Mouse (Mus musculus): ENCODE measurements at regions not wholly inside any gene's neighbourhood (a gene's known extent, or its start where the extent isn't known, plus 50 kb on each side); places are given as distances from the start of the nearest gene placed in this dataset.

DNA sequence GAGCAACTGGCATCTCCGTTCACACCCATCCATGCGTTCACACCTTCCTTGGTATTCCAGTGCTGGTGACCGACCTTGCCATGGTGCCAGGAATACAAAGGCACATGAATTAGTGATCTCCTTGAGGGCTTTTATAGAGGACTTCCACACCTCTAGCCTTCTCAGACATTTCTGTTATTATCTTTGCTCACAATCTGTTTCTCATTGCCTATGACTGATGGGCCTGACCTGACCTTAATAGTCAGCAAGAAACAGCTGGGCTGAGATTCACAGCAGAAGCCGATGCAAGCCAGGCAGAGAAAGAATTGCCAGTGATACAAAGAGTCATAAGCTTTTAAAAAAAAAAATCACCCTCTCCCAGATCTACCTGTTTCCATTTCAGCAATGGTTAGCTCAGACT is 197.7 kb upstream of the Gmds start:
- DNase-seq: no peak

DNA sequence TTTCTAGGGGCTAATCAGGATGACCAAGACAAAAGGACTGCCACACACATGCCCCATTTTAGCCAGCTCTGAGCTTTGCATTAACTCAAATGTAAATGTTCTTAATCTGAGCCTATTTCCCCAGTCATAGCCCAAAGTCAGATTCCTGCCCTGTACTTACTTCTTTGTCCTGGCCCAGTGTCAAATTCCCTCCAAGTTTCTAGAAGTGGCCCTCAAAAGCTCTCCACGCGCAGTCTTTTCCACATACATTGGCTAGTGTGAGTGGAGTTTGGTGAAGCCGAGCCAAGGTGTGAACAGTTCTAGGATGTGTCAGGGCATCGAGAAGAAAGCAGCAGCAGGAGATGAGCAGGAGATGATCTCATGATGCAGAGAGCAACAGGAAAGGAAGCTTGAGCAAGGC is 197.1 kb upstream of the Gmds start:
- DNase-seq: no peak

DNA sequence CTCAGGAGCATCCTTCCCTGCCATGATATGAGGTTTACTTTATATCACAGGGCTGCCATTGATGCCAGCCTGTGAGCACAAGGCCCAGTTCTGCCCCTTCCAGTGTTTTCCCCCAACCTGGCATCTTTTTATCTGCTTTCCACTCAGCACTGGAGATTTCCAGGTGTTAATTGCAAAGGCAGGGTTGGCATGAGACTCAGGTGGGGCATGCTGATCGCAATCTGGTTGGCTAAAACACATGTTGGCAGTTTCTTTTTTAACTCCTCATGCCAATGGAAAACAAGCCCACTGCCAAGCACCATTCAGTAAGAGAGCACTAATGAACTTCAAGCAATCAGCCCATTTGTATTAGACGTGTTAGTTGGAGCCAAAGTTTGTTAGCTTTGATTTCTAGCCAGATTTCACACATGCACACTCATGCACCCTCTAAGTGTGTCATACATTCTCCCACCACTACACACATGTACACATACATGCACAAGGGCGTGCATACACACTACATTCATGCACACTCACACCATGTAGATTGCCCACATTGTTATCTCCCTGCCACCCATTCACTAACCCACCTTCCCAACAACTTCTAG is 192.5 kb upstream of the Gmds start:
- DNase-seq: no peak

DNA sequence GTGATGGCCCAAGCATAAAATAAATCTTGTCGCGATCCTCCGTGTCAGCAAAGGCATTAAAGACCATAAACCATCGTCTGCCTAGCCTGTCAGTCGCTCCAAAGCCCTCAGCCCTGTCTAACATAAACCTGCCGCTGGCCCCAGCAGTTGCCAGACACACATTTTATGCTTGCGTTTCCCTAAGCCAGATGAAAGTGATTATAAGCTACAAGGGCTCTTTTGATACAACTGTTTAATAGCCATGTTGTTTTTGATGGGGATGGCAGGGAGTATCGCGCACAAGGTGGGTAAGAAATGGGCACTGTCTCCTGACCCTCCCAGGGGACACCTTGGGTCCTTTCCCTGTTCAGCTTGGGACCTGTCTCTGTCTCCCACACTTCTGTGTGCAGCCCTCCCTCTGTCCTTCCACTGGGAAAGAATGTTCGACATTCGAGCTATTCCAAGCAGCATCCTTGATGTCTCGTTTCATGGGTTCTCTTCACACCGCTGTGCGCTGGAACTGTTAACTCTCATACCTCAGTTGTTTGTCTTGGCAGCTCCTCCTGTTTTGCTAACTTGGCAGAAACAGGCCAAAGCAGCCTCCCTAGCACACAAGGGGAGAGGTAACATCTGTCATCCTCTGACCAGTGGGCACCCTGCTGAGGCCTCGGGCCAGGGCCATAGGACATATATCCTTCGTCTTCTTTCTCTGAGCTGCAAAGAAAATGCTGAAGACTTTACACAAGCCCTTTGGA is 180.2 kb upstream of the Gmds start:
- DNase-seq: no peak

DNA sequence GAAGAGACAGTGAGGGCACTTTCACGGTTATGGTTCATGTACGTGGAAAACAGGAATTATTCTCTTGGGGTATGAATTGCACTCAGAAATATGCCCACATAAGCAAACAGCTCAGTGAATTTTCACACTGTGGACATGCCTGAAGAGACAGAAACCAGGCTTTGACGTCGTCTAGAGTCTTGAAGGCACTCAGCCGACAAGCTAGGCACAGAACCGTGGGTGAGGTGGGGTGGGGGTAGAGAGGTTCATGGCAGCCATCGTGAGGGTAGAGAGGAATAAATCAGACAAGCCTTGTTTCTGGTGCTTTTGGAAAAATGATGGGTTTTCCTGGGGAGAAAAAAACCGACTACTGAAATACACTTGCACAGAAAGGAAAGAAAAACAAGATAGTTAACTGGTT is 179.0 kb upstream of the Gmds start:
- no peak for DNase-seq

DNA sequence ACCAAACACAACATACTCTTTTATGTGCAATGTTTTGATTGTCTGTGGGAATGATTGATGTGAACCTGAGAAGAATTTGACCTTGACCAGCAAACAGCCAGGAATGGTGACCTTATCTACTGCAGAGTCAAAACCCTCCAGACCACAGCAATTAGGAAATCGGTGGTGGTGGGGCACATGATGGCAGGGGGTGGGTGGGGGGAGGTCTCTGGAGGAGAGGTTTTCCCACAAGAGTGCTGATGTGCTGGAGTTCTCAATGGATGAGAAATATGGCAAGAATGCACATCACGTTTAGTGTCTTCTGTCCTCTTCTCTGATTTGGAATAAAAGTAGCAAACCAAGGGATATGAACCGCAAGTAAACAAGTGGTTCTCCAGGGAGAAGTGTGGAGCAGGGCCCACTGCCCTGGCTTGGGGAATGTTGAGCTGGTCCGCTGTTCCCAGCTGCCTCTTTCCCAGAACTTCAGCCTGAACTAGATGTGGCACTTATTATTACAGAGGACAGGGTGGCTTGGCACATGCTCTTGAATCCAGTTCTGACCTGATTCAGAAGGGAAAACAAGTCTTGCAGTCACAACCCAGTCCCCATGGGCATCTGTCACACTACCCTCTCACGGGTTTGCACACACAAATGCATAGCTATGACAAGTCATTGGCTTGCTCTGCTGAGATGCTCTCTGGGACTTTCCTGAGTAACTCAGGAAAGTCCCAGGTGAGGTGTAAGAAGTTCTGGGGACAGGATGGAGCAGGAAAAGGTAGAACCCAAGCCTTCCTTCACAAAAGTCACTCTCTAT is 170.9 kb upstream of the Gmds start:
- no peak for DNase-seq

DNA sequence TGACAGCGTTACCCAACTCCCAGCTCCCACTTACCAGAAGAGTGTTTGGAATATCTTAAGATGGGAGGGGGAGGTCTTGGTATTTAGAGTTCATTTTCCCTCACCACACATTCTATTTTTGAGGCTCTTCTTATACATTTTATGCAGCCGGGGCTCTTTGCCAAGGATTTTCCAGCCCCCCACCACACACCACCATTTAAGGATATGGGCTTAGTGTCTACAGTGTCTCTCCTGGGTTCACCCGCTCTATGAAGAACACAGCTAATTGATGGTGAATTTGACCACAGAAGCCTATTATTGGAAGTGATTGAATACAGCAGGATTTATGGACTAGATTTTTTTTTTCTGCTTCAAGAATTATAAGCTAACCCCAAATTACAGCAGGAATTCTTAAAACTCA is 169.9 kb upstream of the Gmds start:
- DNase-seq: no peak

DNA sequence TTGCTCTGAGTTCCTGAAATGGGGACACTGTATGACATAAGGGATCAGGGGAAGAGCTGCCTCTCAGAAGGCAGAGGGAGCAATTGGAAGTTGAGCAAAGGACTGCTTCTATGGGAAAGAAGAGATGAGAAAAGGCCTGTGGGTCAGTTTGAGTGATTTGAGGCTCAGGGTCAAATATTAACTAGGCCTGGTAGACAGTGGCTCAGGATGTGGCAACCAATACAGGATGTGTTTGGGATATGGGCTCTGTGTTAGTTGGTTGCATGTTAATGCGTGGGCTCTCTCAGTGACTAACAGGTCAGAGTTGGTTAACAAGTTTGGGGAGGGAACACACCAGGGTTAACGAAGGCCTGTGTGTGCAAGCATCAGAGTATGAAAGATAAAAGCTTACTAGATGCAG is 169.3 kb upstream of the Gmds start:
- no peak for DNase-seq

DNA sequence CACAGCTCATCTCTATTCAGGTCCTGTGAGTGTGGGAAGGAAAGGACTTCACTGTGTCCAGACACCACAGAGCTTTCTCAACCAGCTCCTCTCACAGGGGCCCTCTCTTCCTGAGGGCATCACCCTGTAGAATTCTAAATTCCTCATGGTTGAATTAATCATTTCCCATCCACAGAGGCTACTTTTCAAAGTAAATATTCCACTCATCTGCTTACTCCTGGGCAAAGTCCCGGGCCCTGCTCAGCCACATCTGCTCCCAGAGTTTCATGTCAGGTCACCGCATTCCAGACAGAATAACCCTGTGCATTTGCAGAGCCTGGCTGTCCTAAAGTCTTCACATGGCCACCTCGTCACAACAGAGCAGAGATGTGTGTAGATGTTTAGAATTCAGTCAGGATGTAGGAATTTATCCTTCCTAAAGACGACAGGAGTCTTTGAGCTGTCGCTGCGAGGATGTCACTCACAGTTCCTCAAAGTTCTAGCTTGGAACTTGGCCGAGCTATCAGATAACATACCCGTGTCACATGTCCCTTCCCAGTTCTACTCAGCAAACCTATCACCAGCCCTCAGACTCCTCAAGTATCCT is 159.8 kb upstream of the Gmds start:
- DNase-seq: no peak

DNA sequence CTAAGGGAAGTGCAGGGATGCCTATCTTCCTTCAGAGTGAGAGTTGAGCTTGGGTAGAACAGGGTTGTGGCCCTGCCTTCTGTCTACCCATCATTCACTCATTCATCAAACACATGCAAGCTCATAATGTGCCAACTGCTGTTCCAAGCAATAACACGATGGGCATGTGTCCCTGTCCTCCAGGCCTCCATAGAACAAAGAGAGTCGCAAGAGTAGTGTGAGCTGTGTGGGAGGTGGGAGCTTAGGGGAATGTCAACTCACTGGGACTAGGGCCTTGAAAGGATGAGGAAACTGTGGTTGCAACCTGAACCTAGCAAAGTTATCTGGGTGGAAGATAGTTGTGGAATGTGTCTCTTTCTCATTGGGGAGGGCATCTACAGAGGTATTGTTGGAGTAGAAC is 157.7 kb upstream of the Gmds start:
- no peak for DNase-seq

DNA sequence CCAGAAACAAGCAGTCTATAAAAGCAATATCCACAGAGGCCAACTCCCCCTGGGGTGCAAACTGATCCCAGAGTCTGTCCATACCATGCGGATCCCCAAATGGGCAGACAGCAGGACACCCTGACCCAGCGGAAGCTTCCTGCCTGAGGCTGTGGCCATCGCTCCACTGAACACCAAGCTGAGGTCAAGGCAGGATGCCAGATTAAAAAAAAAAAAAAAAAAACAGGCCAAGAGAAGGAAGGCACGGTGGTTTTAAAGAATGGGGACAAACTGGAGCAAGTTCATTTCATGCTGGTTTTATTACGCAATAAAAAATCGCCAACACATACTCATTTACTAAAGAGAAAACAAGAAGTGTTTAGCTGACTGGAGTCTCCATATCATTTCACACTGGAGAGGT is 156.5 kb upstream of the Gmds start:
- DNase-seq: no peak

DNA sequence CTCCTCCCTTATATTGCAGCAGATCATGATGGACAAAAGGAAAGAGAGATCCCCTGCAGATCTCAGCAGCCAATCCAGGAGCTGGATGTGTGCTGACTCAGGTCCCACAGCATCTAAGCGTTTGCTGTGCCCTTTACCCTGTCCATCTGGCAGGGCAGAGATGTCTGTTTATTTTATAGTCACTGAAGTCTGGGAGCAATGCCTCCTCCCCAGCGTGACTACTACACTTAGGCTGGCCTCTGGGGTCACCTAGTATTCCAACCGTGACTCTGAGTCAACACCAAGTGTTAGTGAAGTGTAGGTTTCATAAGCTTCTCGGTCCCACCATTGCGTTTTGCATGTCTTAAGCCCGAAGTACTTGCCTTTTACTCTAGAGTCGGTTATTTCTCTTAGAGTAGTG is 155.3 kb upstream of the Gmds start:
- DNase-seq: no peak

DNA sequence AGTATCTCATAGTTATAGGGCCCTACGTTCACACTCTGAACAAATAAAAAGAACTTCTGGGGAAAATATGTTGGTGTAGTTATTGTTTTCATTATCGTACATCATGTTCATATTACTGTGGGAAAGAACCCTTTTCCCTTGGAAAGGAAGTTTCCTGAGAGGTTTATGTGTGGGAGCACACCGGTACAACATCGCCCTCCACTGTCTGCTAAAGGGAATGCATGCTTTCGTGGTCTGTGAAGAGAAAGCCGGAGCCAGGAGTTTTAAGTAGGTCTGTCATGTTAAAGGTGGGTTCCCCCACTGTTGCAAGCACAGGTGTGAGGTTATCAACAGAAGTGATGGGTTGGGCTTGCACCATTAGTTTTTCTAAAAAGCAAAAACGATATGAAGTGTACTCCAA is 154.8 kb upstream of the Gmds start:
- peak; percentile 18 for DNase-seq

DNA sequence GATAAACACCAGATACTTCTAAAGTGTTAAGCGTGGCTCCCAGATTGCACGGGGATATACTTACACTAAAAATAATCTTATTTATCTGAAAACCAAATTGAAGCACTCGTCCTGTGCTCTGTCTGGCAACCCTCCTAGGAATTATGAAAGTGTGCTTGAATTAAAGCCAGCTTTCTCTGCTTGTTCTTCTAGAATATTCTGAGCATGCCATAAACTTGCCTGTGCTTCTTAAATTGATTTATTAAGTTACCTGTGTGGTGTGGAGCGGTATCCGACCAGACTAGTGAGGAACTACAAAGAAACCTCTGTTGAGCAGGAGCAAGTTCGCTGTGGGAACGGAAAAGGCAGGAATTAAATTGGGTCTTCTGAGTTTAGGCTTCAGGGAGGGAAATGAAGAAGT is 154.0 kb upstream of the Gmds start:
- no peak for DNase-seq

DNA sequence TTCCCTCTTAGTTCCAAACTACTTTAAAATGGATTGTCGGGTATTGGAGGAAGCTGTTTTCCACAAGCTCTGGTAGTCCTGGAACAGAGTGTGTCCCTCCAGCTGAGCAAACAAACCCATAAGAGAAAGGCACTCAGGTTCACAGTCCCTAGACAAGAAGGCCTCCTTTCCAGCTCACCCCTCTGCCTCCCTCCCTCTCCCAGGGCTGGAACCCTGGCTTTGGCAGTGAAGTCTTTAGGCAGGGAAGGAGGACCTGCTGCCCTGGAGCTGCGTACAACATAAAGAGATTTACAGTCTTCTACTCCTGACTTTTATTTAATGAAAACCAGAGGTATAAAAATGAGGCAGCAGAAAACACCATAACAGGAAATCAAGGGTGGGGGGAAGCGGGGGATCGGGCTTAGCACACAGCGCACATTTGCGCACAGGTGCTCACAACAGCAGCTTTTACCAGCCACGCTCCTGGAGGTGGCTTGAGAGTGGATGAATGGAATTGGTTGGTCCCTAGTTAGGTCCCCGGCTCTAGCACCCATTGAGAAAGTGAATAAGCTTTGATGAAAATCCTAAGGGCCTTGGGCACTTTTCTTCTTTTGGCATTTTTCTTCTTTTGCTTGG is 143.0 kb upstream of the Gmds start:
- DNase-seq: no peak

DNA sequence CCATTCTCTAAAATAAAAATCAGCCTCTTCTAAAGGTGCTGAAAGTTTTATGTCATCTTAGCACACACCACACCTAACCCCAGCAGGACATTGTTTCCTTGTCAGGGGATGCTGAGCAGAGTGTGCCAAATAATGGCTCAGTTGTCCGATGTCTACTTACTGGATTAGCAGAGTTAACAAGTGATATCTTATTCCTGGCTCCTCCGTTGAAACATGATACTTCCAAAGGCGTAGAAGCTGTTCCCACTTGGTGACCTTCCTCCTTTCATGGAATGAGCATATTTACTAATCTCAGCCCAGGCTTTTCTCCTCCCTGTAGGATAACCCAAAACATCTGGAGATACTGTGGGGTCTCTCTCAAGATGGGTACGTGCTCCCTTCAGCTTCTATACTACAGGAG is 141.5 kb upstream of the Gmds start:
- DNase-seq: no peak

DNA sequence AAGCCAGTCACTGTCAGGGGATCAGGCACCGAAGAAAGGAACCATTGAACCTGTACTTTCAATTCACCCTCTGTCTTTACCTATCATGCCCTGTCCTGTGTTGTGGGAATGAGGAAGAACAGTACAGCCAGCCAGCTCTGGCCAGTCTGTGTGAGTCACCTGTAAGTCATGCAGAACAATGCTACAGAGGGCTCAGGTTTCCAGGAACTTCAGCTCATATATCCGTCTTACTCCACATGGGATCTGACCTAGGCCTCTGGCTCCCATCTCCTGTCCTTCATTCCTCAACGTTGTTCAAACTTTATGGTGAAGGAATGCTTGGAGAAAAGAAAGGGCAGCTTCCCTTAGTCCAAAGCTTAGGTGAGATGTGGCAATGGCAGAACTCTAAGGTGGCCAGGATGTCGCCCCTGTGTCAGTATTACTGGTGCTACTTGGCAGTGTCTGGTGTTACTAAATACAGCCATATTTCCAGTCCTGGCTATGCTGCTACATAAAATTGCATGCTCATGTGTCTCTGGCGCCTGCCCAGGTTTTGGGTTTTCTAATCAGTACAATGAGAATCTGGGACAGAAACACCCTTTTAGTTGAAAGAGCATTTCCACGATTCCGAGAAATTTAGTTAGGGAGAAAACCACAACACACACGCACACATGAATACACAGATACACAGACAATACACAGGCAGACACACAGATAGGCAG is 140.7 kb upstream of the Gmds start:
- peak; percentile 34 for DNase-seq

DNA sequence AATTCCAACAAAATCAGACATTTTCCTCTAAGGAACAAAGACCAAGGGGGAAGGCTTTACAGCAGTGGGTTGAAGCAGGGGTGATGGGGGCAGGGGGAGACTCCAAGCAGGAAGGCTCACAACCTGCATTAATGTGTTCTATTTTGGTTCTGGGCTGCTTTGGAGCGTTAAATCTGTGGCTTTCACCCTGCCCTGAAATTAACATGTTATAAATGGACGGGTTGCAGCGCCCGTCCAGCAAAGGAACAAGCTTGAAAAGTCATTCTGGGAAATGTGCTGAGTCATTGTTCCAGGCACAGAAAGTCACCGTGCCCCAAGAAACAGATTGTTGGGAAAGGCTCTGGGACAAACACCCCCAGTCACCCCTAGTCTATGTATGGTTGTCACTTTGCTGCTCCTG is 127.2 kb upstream of the Gmds start:
- no peak for DNase-seq

DNA sequence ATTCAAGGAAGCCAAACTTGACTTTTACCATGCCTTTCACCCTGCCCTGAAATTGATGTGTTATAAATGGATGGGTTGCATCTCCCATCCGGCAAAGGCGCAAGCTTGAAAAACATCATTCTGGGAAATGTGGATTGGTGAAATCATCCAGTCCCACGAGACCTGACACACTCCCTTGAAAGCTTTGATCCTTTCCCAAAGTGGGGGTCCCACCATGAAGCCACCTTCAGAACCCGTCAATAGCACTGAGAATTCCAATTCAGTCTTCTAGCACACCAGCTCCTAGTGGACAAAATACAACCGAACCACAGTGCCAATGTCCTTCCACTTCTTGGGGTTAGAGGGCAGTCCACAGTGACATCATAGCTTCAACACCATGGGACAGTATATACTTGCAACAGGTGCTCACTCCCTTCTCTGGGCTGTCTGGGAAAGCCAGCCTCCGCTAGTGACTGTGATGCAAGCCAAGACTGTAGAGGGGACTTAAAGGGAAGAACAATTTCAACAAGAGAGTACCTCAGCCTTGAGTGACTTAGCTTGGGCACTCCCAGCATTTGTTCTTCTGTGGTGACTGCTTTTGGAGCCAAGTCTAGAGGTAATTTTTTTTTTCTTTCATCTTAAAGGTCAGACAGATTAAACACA is 126.6 kb upstream of the Gmds start:
- DNase-seq: no peak

DNA sequence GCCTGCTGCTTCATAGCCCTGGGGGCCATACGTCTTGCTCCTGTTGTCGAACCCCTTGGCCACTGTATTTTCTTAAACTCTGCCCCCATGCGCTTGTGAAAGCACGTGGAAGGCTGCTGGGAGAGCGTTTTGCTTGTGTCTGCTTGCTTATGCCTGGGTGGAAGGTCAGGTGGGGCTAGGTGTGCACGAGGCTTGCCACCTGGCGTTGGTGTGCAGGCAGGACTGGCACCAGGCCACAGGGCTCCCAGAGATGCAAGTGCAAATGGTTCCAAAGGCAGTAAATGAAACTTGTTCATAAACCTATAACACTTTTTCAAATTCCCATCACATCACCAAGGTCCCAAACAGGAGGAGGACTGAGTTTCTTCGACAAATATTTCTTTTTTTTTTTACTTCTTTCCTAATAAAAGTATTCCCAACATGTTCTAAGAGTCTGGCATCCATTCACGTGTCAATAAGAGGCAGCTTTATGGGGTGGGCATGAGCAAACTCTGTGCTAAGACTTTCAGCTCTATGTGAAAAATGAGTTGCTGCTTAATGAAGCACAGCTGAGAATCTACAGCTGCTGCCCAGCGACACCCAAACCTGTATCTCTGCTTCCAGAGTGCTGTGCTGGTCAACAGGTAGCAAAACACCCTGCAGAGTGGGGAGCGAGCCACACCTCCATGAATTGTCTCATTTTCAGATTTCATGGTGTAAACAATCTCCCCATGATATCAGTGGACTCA is 116.0 kb upstream of the Gmds start:
- no peak for DNase-seq

DNA sequence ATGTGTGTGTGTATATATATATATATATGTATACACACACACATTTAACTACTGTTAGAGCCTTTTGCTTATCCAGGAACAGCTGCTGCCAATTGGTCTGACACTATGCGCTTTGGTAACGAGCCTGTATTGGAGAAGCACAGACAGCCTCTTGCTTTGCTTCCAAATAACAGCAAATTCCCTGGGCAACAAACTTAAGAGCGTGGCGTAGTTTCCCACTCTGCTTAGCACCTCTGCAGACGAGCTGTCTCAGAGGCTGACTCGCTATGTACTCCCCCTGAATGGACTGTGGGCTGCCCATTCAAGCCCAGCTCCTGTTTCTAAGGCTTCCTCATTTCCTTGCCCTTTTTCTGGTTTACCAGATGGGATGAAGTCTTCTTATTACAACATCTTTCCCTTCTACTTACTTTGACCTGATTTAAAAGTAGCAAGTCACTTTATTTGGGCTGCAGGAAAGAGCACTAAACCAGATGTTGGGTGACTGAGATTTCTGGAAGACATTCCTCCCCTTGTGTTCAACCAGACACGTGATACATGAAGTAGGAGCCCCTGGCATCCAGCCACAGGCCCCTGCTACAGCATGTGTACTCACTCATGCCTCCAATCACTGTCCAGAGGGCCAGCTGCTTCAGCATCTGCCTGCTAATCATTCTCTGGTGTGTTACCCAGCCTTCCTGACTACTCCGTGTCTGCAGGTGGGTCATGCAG is 111.3 kb upstream of the Gmds start:
- no peak for DNase-seq

All from layer of hippocampus, adult 9-11 months (tissue).